Mouse (Mus musculus): ENCODE data around the gene Blnk. TPM values are rescaled to one million over a fixed set of nuclear protein-coding genes. Genes with fewer than 3 reads are reported as not detected.

Gene Blnk
- polyA plus RNA-seq, 1 experiment from 2014 or later: 0.96 TPM

GRCm38 (mm10) chr19:40993356-40993755 lies 979 bp downstream of the Blnk start:
- Histone ChIP-seq H3K27me3 (replicated peaks; ENCODE audit: control insufficient read depth, insufficient read depth, low read length) (no peaks in the 10 kb centered on the region), H3K9me3 (ENCODE audit: control insufficient read depth, low read length) (no peaks in the 10 kb centered on the region), H3K4me1 (ENCODE audit: control insufficient read depth, insufficient read depth, low read depth, low read length) (no peaks in the 10 kb centered on the region), H3K4me2 (ENCODE audit: low read length) (no peak overlapping the region), H3K27ac (ENCODE audit: low read depth, low read length) (no peak overlapping the region), H3K9ac (ENCODE audit: low read depth, low read length) (no peak overlapping the region), H3K36me3 (ENCODE audit: control insufficient read depth, insufficient read depth, low read length) (no peaks in the 10 kb centered on the region), H3K4me3 (ENCODE audit: low read length) (no peak overlapping the region)
- 97% methylated on average over 5 of the region's 5 CpGs for WGBS
- ATAC-seq: no peak

- H3K9ac ChIP-seq (ENCODE audit: low read depth, low read length): no peak overlapping the region
- no peaks in the 10 kb centered on the region for H3K9me3 ChIP-seq (ENCODE audit: control insufficient read depth, low read length)
- H3K4me3 ChIP-seq (ENCODE audit: low read length): no peak overlapping the region
- no peak overlapping the region for H3K27ac ChIP-seq (ENCODE audit: low read depth, low read length)
- no peak for ATAC-seq
- no peaks in the 10 kb centered on the region for H3K27me3 ChIP-seq (replicated peaks; ENCODE audit: control insufficient read depth, insufficient read depth, low read length)
- H3K36me3 ChIP-seq (ENCODE audit: control insufficient read depth, insufficient read depth, low read length): no peaks in the 10 kb centered on the region
- 67% methylated on average over 8 of the region's 8 CpGs for WGBS
- no peak overlapping the region for H3K4me2 ChIP-seq (ENCODE audit: low read length)
- no peaks in the 10 kb centered on the region for H3K4me1 ChIP-seq (ENCODE audit: control insufficient read depth, insufficient read depth, low read depth, low read length)
Measured at GRCm38 (mm10) chr19:40992517-40993044, 1.8 kb downstream of the Blnk start.

GRCm38 (mm10) chr19:40992096-40992495 lies 2.2 kb downstream of the Blnk start:
- H3K4me3 ChIP-seq (ENCODE audit: low read length): no peak overlapping the region
- no peaks in the 10 kb centered on the region for H3K27me3 ChIP-seq (replicated peaks; ENCODE audit: control insufficient read depth, insufficient read depth, low read length)
- no peaks in the 10 kb centered on the region for H3K9me3 ChIP-seq (ENCODE audit: control insufficient read depth, low read length)
- H3K9ac ChIP-seq (ENCODE audit: low read depth, low read length): no peak overlapping the region
- H3K27ac ChIP-seq (ENCODE audit: low read depth, low read length): no peak overlapping the region
- no peak overlapping the region for H3K4me2 ChIP-seq (ENCODE audit: low read length)
- H3K36me3 ChIP-seq (ENCODE audit: control insufficient read depth, insufficient read depth, low read length): no peaks in the 10 kb centered on the region
- 71% methylated on average over 11 of the region's 11 CpGs for WGBS
- ATAC-seq: no peak
- no peaks in the 10 kb centered on the region for H3K4me1 ChIP-seq (ENCODE audit: control insufficient read depth, insufficient read depth, low read depth, low read length)

DNA sequence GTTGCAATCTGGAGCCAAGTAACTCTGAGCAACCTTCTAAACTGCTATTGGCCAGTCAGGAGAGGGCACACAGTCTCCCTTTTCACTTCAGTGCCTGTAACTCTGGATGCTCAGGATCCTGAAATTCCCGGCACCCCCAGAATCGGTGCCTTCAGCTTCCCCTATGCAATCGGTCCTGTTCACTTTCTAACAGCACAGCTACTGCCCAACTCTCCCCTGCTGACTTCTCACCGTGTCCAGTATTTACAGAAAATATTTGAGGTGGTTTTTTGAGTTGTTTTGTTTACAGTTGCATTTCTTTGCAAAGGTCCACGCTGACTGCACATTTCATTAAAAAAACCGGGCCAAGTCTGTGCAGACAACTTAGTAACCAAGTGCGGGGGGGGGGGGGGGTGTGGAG lies 2.7 kb downstream of the Blnk start:
- Histone ChIP-seq H3K4me3 (ENCODE audit: low read length) (no peak overlapping the region), H3K36me3 (ENCODE audit: control insufficient read depth, insufficient read depth, low read length) (no peaks in the 10 kb centered on the region), H3K9ac (ENCODE audit: low read depth, low read length) (no peak overlapping the region), H3K4me2 (ENCODE audit: low read length) (no peak overlapping the region), H3K27ac (ENCODE audit: low read depth, low read length) (no peak overlapping the region), H3K9me3 (ENCODE audit: control insufficient read depth, low read length) (no peaks in the 10 kb centered on the region), H3K27me3 (replicated peaks; ENCODE audit: control insufficient read depth, insufficient read depth, low read length) (no peaks in the 10 kb centered on the region), H3K4me1 (ENCODE audit: control insufficient read depth, insufficient read depth, low read depth, low read length) (no peaks in the 10 kb centered on the region)
- no peak for ATAC-seq
- 69% methylated on average over 6 of the region's 7 CpGs for WGBS

- H3K27ac ChIP-seq (ENCODE audit: low read depth, low read length): no peak overlapping the region
- no peaks in the 10 kb centered on the region for H3K27me3 ChIP-seq (replicated peaks; ENCODE audit: control insufficient read depth, insufficient read depth, low read length)
- no peak overlapping the region for H3K9ac ChIP-seq (ENCODE audit: low read depth, low read length)
- WGBS: 90% methylated on average over 17 of the region's 17 CpGs
- ATAC-seq: no peak
- H3K4me1 ChIP-seq (ENCODE audit: control insufficient read depth, insufficient read depth, low read depth, low read length): no peaks in the 10 kb centered on the region
- no peaks in the 10 kb centered on the region for H3K36me3 ChIP-seq (ENCODE audit: control insufficient read depth, insufficient read depth, low read length)
- no peaks in the 10 kb centered on the region for H3K9me3 ChIP-seq (ENCODE audit: control insufficient read depth, low read length)
- H3K4me2 ChIP-seq (ENCODE audit: low read length): no peak overlapping the region
- H3K4me3 ChIP-seq (ENCODE audit: low read length): no peak overlapping the region
Measured at GRCm38 (mm10) chr19:40990781-40991343, 3.5 kb downstream of the Blnk start.

DNA sequence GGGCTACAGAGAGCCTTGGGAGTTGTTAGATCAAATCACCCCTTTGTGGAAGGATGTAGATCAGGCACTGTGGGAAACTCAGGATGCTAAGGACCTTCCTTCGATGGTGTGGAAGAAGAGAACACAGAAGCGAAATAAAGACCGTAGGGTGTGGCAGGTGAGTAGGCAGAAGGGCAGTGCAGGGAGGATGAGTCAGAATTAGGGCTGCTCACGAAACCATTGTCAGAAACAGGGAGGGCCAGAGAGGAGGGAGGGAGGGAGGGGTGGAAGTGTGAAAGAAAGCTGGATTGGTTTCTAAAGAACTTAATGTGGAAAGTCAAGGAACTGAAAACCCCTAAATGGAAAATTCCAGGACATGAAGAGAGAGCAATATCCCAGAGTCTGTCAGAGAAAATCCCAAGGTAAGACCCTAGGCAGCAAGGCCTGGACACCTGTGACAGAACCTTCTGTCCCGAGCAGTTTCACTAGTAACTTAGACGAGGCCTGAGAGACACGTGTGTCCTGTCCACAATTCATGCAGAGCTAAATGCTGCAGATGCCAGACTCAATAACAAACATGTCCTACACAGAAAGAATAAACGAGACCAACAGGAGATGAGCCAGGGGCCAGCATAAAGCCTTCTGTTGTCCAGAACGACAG lies 4.3 kb downstream of the Blnk start:
- Histone ChIP-seq H3K27me3 (replicated peaks; ENCODE audit: control insufficient read depth, insufficient read depth, low read length) (no peaks in the 10 kb centered on the region), H3K9ac (ENCODE audit: low read depth, low read length) (no peak overlapping the region), H3K4me2 (ENCODE audit: low read length) (no peak overlapping the region), H3K27ac (ENCODE audit: low read depth, low read length) (no peak overlapping the region), H3K9me3 (ENCODE audit: control insufficient read depth, low read length) (no peaks in the 10 kb centered on the region), H3K4me1 (ENCODE audit: control insufficient read depth, insufficient read depth, low read depth, low read length) (no peaks in the 10 kb centered on the region), H3K4me3 (ENCODE audit: low read length) (no peak overlapping the region), H3K36me3 (ENCODE audit: control insufficient read depth, insufficient read depth, low read length) (no peaks in the 10 kb centered on the region)
- 86% methylated on average over 9 of the region's 9 CpGs for WGBS
- no peak for ATAC-seq

- Histone ChIP-seq H3K9me3 (ENCODE audit: control insufficient read depth, low read length) (no peaks in the 10 kb centered on the region), H3K4me2 (ENCODE audit: low read length) (no peak overlapping the region), H3K9ac (ENCODE audit: low read depth, low read length) (no peak overlapping the region), H3K4me3 (ENCODE audit: low read length) (no peak overlapping the region), H3K36me3 (ENCODE audit: control insufficient read depth, insufficient read depth, low read length) (no peaks in the 10 kb centered on the region), H3K27ac (ENCODE audit: low read depth, low read length) (no peak overlapping the region), H3K4me1 (ENCODE audit: control insufficient read depth, insufficient read depth, low read depth, low read length) (no peaks in the 10 kb centered on the region), H3K27me3 (replicated peaks; ENCODE audit: control insufficient read depth, insufficient read depth, low read length) (no peaks in the 10 kb centered on the region)
- 84% methylated on average over 5 of the region's 5 CpGs for WGBS
- ATAC-seq: no peak
Measured at GRCm38 (mm10) chr19:40988856-40989255, 5.5 kb downstream of the Blnk start.

- Histone ChIP-seq H3K4me2 (ENCODE audit: low read length) (no peak overlapping the region), H3K4me3 (ENCODE audit: low read length) (no peak overlapping the region), H3K27ac (ENCODE audit: low read depth, low read length) (no peak overlapping the region), H3K9ac (ENCODE audit: low read depth, low read length) (no peak overlapping the region), H3K36me3 (ENCODE audit: control insufficient read depth, insufficient read depth, low read length) (no peaks in the 10 kb centered on the region), H3K27me3 (replicated peaks; ENCODE audit: control insufficient read depth, insufficient read depth, low read length) (no peaks in the 10 kb centered on the region), H3K9me3 (ENCODE audit: control insufficient read depth, low read length) (no peaks in the 10 kb centered on the region), H3K4me1 (ENCODE audit: control insufficient read depth, insufficient read depth, low read depth, low read length) (no peaks in the 10 kb centered on the region)
- no peak for ATAC-seq
- WGBS: 93% methylated on average over 1 of the region's 1 CpGs
Measured at GRCm38 (mm10) chr19:40984536-40984935, 9.8 kb downstream of the Blnk start.

GRCm38 (mm10) chr19:40980671-40981070 lies 13.7 kb downstream of the Blnk start:
- Histone ChIP-seq H3K27me3 (replicated peaks; ENCODE audit: control insufficient read depth, insufficient read depth, low read length) (no peaks in the 10 kb centered on the region), H3K4me2 (ENCODE audit: low read length) (no peak overlapping the region), H3K9me3 (ENCODE audit: control insufficient read depth, low read length) (no peaks in the 10 kb centered on the region), H3K4me1 (ENCODE audit: control insufficient read depth, insufficient read depth, low read depth, low read length) (no peaks in the 10 kb centered on the region), H3K36me3 (ENCODE audit: control insufficient read depth, insufficient read depth, low read length) (no peaks in the 10 kb centered on the region), H3K9ac (ENCODE audit: low read depth, low read length) (no peak overlapping the region), H3K27ac (ENCODE audit: low read depth, low read length) (no peak overlapping the region), H3K4me3 (ENCODE audit: low read length) (no peak overlapping the region)
- ATAC-seq: no peak
- 87% methylated on average over 5 of the region's 5 CpGs for WGBS
